Mouse (Mus musculus) skeletal muscle tissue, adult 2 months (tissue): ENCODE results near the gene Zbtb25.

ENCODE experiments used
- DNase-seq: peaks from one replicate; pipeline ENCODE4 v3.0.0-alpha.2; 2012; ENCODE audit warnings: low read depth, low spot score

Gene Zbtb25

DNA sequence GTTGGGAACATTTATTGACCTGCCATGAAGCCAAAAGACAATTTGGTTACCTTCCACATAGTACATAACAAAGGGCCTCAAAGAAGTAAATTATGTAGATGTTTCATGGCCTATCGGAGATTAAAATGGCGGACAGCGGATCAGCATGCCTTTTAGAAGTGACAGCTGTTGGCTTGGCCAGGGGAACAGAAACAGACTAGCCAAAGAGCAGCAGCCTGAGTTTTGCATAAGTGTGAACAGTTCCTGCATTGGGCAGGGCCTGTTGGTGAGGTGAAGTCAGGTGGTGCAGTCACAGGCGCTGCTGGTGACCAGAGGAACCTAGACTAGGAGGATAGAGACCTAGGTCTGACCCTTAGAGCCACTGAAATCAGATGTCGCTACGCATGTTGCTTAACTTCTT is 7.7 kb upstream of the Zbtb25 start:
- no peak for DNase-seq

DNA sequence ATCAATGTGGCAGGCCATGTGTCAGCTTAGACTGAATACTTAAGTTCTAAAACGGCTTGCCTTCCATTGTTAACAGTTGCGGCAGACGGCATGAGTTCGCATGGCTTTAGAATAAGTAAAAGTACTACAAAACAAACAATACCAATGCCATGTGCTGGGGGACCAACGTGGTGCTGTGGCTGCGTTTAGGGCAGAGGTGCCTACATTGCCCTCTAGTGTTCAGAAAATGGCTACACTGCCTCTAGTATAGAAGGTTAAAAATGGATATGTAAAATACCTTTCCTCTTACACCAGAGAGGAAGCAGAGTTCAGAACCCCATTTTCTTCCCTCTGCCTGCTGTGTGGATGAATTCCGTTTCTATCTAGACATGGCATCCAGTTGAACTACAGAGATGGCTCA is 7.2 kb upstream of the Zbtb25 start:
- DNase-seq = no peak

DNA sequence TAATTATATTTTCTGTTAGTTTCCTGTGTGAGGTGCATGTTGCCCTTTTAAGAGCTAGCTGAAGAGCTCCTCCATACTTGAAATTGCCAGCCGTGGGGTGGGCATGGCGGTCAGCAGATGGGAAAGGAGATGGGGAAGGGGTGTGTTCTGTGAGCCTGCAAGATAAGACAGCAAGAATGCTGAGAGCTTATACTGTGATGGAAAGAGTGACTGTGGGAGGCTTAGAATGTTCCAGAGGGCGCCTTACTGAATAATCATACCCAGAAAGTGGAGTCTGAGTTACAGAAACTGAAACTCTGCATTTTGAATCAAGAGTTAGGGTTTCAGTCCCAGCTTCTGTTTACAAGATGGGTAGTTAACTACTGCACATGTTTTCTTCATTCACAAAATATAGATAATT is 6.1 kb upstream of the Zbtb25 start:
- no peak for DNase-seq

DNA sequence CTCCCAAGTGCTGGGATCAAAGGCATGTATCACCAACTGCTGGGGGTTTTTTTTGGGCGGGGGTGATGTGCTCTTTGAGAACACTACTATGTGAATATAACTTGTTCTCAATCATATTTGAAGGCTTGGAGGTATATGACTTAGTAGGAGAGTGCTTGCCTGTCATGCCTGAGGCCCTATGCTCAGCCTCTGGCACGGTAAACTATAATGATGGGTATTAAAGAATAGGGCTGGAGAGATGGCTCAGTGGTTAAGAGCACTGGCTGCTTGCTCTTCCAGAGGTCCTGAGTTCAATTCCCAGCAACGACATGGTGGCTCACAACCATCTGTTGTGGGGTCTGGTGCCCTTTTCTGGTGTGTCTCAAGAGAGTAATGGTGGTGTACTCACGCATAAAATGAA is 5.5 kb upstream of the Zbtb25 start:
- no peak for DNase-seq

DNA sequence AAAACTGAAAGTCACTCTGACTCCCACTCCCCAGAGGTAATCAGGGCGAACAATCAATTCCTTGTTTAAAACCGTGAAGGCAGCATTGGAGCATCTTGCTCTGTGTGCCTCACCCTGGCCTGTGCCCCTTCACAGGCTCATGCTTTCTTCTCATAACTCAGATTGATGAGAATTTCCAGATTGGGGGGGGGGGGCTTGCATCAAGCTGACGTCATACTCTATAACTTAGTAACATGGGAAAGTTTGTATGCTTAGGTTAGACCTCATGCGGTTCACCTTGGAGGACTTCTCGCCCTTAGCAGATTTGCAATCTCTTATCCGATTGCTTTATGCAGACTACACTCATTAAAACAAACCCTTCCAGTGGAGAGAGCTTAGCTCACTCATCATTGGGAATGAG is 4.6 kb upstream of the Zbtb25 start:
- no peak for DNase-seq

DNA sequence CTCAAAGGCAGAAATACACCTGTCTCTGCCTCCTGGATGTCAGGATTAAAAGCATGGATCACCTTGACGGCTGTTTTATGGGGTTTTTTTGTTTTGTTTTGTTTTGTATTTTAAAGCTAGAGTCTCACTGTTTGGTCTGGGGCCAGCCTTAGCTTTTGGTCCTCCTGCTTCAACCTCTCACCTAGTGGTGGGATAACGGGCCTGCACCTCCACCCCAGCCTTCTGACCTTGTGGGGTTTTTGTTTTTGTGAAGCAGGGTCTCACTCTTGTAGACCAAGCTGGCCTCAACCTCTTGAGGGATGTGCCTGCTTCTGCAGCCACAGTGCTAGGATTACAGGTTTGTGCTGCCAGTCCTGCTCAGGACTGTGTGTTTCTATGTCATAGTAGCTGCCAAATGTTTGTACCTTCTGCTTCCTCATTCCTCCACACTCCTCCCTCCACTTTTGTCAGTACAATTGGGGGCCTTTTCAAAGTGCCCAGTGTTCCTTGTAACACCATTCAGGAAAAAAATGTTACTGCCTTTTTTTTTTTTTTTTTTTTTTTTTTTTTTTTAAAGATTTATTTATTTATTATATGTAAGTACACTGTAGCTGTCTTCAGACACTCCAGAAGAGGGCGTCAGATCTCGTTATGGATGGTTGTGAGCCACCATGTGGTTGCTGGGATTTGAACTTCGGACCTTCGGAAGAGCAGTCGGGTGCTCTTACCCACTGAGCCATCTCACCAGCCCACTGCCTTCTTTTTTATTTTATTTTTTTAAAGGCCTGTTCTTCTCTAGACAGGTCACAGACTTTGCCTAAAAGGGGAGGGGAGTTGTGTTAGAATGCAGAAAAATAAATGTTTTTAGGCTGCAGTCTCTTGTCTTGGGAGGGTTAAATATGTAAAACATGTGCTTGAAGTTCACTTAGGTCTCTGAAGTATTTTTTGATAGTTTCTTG is 3.7 kb upstream of the Zbtb25 start:
- DNase-seq = no peak

DNA sequence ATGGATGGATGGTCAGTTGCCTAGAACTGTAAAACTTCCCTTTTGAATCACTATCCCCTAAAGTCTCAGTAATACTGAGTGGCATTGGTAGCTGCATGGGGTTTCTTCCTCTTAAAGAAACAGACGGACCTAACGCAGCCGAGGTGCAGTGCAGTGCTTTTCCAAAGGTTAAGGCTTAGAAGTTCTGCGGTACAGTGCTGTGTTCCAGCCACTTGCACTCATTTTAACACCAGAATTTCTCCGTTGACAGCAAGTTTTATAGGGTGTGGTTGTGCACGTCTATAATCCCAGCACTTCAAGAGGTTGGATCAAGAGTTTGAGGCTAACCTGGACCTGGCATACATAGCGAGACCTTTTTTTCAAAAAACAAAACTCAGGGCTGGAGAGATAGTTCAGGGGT is 2.6 kb upstream of the Zbtb25 start:
- no peak for DNase-seq

DNA sequence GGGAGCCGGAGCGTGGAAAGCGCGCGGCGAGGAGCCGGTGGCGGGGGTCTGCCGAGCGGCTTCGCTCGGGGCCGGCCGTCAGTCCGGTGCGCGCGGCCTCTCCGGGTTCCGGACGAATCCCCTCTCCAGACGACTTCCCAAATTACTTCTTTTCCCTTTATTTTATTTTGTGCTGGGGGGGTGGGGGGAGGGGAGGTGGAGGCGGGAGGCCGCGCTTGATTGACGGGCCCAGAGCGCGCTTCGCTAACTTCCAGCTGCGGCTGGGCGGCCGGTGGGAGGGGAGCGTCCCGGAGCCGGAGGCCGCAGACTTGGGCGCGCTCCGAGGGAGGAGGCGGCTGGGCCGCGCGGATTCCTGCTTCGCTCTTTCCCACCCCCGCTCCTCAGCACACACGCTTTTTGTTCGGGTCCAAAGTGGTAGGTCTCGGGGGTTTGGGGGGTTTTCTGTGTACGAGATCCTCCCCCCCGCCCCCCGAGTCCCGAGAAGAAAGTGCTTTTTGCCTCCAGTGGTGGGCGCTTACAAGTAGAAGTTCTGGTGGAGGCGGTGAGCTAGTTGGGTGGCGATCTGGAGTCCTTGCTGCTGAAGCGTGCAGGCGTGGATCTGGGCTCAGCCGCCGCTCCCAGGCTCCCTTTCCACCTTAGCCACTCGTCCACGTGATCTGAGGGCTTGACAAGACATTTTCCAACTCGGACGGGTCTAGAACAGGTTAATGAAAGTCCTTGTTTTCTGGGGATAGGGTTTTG is 1.6 kb upstream of the Zbtb25 start:
- peak; percentile 66 for DNase-seq

DNA sequence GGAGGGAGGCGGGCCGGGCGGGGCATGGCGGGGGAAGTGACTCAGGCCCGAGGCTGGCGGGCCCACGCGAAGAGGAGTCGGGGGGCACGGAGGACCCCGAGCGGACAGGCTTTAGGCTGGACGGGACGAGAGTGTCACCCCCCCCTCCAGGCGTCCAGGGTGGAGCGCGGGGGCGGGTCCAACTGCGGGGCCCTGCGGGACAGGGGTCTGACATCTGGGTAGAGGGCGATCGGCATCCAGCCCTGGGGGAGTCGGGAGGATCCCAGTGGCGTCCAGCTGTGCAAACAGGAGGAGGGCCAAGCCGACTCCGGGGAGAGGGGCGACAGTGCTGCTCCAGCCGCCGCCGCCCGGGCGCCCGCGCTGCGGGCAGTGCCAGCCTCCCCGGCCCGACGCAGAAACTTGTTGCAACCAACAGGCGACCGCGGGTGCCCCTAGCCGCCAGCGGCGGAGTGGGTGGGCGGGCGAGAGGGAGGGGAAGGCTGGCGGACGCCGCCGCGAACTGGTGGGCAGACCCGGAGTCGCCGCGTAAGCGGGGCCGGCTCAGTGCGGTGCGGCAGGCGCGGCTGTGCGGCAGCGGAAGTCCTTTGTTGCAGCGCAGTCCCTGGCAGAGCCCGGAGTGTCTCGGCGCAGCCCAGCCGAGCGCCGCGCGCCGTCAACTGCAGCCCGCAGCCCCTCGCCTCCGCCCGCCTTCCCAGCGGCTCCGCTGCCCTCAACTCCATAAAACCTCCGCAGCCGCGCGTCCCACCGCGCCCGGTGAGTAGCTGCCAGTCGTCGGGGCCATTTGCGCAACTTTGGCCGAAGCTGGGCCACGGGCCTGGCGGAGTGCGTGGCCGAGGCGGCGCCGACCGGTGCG is 802 bp upstream of the Zbtb25 start, which contains the start of gene Zbtb1:
Gene Zbtb1 (plus strand): TSS at position 289 of the 853 bp plus-strand sequence.
- DNase-seq = peak; percentile 75

DNA sequence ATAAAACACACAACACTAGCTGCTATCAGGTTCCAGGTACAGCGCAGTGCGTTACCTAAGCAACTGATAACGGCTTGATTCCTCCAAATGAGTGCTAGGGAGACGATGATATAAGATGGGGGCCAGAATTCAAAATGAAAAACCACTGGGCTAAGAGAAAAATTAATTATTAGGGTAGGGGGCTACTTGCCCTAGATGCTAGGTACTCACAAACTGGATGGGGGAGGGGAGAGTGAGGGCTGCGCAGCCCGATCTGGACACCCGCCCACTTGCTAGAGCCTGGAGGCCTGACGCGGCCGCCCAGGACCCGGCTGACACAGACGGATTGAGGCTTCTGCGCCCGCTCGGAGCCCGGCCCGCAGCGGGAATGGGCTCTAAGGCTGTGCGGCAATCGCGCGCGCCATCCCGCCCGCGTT is 604 bp downstream of the Zbtb25 start:
- peak; percentile 38 for DNase-seq

DNA sequence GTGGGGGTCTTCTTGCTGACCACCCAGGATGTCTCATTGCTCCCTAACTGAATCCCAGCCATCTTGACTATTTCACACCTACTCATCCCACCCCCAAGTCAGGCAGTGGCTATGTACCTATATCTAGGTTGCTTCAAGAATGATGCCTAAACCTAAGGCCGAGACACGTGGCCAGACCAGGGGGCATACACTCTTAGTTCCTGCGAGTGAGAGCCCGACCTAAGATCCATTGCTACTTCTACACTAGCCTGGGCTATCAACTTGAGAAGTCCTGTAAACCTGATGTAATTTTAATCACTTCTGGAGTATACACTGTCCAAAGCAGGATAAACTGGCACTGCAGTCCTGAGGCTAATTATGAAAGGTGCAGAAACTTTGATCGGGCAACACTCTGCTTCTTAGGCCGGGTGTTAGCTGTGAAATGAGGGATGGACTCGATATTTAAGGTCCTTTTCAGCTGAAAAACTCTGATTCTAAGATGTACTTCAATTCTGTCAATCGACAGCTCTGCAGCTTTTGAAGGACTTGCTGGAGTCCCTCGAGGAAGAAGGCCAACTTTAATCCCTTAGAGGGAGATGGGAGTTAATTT is 1.1 kb downstream of the Zbtb25 start:
- DNase-seq = no peak

DNA sequence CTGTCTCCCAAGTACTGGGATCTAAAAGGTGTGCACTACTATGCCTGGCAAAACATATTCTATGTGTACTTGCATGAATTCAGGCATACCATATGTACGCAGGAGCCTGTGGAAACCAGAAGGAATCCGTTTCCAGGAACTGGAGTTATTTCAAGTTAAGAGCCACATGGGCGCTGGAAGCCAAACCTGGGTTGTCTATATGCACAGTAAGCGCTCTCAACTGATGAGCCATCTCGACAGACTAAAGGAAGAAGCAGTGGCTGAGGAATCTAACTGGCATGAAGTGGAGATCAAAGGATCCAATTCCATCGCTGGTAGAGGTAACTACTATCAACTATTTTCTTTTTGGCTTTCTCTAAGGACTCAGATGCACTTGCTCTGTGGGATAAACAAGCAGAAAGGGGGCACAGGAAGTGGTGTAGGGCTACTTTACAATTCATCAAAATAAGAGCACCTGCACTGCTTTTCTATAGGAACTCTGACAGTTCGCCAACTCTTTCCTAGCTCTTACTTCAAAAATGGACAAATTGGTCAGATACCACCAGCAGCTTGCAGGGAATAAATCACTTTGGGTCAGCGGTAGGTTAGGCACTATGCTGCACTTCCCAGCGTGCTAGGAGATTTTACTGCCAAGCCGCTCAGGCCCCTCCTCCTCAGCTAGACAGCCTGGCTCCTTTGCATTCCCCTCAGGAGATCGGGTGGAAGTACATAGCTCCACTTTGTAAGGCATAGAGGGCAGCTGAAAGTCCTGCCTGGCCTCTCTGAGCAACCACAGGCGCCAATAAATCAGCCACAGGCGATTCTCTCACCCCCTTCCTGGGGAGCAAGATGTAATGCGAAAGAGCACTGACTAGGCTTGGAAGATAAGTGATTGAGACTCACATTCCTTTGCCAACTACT is 2.1 kb downstream of the Zbtb25 start:
- no peak for DNase-seq

DNA sequence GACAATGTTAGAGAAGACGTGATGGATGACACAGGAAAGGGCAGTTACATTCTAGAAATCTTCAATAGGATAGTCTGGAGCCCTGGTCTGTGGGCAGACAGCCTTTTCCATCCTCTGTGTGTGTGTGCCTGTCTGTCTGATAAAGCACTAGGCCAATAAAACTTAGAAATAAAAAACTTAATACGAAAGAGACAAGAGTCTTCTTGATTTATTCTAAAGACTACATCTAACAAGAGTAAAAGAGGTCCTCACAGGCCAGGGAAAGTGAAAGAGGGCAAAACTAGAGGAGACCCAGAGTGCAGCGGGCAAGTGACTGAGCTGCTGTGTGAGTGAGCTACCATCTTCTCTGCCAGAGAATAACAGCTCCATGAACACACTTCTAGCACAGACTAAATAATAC is 3.1 kb downstream of the Zbtb25 start:
- no peak for DNase-seq

DNA sequence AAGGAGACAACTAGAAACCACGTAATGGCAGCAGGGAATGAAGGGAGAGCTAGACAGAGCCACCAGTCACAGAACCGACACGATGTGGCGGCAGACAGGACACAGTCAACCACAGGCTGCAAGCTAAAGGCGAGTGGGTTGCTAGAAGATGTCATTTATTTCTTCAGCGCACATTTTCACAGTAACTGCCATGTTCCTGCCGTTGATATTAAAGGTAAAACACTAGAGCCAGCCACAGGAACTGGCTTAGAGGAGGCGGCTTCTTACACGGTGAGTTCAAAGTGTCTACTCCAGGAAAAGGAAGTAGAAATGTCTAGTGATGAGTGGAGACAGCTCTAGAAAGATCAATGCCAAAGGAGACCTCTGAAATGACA is 7.1 kb downstream of the Zbtb25 start:
- no peak for DNase-seq

DNA sequence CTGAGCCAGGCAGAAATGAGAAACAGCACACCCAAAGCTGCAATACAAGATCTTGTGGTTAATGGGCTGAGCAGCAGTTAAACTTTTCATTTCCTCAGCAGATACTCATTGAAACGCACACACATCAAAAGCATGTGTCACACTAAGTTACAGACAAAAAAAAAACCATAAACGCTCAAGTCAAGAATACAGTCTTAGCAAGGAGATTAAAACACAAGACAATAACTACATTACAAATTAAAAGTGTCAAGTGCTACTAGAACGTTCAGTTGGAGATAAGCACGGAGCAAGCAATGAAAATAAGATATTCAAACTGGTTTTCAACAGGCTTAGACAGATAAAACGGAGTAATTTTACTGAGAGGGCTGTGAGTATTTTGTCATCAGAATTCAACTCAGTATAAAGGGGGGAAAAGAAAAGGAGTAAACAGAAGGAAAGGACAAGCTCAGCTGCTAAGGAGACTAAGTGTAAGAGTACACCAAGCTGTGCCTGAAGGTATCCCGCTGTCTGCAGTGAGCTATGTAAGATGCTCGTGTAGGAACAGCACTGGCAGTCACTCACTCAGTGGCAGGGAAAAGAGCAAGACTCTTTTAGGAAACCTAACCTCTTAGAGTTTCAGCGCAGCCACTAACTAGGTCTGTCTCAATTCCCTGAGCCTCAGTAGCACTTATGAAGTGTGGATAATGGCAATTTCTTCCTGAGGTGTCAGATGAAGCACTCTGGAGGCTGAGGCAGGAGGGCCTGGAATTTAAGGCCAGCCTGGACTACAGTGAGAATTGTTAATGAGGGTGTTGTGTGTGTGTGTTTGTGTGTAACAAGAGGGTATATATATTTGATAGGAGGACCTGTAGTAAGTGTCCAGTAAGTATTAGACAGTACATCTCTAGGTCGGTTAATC is 7.7 kb downstream of the Zbtb25 start:
- DNase-seq = no peak

DNA sequence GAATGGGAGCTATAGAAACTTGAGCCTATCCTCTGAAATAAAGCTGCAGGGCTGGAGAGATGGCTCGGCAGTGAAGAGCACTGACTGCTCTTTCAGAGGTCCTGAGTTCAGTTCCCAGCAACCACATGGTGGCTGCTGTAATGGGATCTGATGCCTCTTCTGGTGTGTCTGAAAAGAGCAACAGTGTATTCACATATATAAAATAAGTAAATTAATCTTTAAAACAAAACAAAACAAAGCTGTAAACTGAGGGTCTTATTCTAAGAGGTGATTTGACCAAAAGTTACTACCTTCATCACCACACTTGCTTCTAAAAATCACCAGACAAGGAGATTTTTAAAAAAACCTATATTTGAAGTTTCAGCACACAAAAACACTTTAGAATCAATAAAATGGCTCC is 8.5 kb downstream of the Zbtb25 start:
- DNase-seq = no peak

DNA sequence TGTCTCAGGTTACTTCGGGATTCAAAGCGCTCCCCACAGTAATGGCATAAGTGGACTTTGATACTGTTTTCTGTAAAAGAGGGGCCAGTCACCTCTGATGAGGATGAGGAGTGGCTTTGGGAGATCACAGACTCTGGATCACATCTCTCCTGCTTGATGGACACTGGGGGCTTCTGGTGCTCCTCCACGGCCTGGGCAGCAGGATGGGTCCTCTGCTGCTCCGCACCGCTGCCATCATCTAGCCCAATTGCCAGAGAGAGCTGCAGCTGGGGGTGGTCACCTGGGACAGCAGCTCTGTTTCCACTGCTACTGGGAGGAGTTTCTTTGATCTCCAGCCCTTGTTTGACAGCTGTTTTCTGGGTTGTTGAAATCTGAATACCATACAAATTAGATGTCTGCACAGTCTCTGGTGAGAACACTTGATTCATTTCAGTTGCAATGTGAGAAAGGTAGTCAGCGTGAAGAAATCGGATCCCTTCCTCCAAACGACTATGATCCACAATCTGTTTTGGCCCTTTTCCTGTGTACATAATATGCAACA is 19.7 kb downstream of the Zbtb25 start:
- no peak for DNase-seq

DNA sequence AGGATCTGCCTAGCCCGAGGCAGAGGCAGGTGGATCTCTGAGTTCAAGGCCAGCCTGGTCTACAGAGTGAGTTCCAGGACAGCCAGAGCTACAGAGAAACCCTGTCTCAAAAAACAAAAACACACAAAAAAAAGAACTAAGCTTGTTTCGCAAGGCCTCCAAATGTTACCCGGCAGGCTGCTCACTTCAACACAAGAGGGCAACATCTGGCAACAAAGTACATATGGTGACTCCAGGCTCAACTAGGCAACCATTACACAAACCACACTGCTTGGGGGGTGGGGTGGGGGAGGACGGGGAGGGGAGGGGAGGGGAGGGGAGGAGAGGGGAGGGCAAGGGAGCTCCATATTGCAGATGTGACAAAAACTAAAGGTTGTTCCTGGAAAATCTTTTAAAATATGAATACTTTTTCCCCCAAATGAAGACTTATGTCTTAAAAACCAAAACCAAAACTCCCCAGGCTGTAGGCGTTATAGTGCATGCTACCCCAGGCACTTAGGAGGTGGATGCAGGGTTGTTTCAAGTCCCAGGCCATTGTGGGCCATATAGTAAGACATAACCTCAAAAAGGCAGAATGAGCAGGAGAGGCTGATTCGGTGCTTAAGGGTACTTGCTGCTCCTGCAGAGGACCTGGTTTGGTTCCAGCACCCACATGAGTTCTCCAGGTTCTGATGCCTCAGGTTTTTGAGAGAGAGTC is 23.5 kb downstream of the Zbtb25 start:
- no peak for DNase-seq

DNA sequence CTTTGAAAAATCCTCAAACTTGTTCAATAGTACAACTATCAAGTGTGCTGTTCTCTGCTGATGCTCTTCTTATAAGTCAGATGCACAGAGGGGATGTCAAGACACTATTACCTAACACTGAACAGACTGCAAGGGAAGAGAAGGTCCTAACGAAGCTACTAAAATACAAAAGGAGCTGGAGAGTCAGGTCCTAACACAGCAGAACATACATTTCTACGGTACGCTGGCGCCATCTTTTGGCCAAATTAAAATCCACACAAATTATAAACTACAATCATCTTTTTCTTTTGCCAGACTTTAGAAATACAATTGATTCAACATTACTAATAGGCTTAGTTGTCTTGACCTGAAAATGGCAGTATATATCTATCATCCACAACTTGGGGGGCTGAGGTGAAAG is 28.3 kb downstream of the Zbtb25 start:
- DNase-seq = no peak
